Mouse (Mus musculus) inflammation-experienced regulatory T-cells (primary cell): ENCODE results near the gene Sbf1. TPM values are rescaled to one million over a fixed set of nuclear protein-coding genes. Genes with fewer than 3 reads are reported as not detected.

ENCODE experiments used
- polyA plus RNA-seq, 2 experiments: library from polyadenylated mRNA; unstranded; fragments of 100-300 nt; shearing (Covaris generic); gene quantifications; one replicate each; pipeline ENCODE4 v1.2.1; 2017

The Sbf1 gene
- polyA plus RNA-seq: 100 to 1,000 TPM; 183 to 186 TPM

DNA sequence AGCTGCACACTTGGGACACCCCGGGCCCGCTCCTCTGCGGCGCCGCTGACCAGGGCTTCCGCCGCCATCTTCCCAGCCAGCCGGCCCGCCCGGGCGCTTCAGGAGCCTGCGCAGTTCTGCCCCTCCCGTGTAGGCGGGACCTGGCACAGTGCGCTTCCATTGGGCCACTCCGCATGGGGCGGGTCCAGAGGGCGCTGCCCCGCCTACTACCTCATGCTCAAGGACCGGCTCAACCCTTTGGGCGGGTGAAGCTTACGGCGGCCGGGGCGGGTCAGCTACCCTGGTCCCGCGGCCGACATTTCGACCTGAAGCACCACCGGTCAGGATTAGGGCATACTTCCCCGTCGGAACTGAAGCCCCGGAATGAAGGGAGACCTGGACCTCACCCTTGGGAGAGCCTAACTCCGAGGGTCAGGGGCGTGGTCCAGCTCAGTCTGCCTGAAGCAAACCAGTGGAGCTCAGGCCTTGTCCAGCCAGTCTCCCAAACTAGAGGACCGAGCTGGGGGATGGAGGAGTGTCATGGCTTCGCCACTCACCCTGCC, at the start of gene Sbf1:
TSS of gene Sbf1 (minus strand) at position 122 of the 542 bp plus-strand sequence.

DNA sequence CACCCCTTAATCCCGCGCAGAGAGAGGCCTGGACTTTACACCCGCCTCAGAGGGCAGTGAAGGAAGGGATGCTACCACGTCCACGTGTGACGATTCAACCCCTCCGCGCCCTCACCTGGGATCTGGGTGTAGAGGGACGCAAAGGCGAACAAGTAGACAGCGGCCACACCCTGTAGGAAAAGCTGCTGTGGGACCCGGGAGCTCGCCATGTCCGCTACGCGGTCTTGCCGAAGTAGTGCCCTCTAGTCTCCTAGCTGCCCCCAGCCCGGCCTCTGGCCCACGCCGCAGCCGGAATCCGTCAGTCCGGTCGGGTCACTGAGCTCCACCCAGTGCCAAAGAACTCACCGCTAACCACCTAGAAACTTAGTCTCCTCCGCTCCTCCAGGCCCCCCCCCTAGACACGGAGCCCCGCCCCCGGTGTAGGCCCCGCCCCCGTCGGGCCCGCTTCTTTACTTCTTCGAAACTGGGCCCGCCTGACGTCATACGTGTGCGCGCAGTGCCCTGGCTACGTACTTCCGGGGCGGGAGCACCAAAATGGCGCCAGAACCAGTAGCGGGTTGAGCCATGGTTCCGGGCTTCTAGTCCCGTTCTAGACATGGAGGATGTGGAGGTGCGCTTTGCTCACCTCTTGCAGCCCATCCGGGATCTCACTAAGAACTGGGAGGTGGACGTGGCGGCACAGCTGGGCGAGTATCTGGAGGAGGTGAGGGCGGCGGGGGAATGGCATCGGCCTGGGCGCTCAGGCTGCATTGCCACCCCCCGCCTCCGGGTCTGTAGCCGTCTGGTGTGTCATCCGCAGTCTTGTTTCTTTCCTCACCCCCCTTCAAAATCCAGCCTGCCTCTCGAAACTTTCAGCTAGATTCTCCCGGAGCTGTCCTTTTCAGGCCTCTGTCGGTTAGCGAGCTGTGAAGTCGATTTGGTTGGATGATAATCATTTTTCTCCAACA, 40.4 kb upstream of the Sbf1 start, which contains the start of the genes Lmf2 and Ncaph2:
TSS of gene Lmf2 (minus strand) at position 419 of the 947 bp plus-strand sequence.
TSS of gene Ncaph2 (plus strand) at position 479 of the 947 bp plus-strand sequence.

DNA sequence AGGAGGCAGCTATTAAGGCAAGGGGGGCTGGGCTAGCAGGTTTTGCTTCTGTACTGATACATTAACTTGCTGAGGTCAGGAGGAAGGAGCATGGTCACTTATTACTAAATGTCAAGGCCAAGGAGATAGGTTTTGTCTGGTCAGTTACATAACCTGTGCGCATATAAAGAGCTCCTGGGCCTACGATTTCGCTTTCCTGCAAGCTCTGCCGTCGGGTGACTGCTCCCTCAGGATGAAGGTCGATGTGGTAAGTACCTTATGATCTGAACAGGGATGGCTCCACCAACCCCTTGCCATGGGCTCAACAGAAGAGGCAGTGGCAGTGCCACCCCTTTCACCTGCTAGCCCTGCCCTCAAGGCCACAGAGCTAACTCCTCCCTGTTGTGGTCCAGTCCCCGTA, 19.2 kb upstream of the Sbf1 start, which contains the start of gene Miox:
TSS of gene Miox (plus strand) at position 128 of the 400 bp plus-strand sequence.

GRCm38 (mm10) chr15:89322670-89323522, 7.8 kb upstream of the Sbf1 start, which contains the start of gene Adm2:
Gene Adm2 (plus strand): TSS chr15:89322720.

Other genes with a start within 250 kb of the Sbf1 start
- 10 to 100 TPM; 86.7 to 98.2 TPM for gene Trabd, start 240.2 kb downstream of the Sbf1 start, polyA plus RNA-seq
- 10 to 100 TPM; 53.0 to 58.7 TPM for gene Selenoo, start 226.2 kb downstream of the Sbf1 start, polyA plus RNA-seq
- gene Tubgcp6, start 192.2 kb downstream of the Sbf1 start, polyA plus RNA-seq: 10 to 100 TPM; 24.7 to 25.1 TPM
- gene Hdac10, start 186.6 kb downstream of the Sbf1 start, polyA plus RNA-seq: 10 to 100 TPM; 55.7 to 63.3 TPM
- gene Mapk12, start 174.6 kb downstream of the Sbf1 start, polyA plus RNA-seq: 10 to 100 TPM in 1 of 2 experiments, 1 to 10 TPM in 1; 8.4 to 18.8 TPM
- gene Mapk11, start 165.7 kb downstream of the Sbf1 start, polyA plus RNA-seq: 100 to 1,000 TPM in 1 of 2 experiments, 10 to 100 TPM in 1; 50.7 to 111 TPM
- 1 to 10 TPM; 2.3 to 6.2 TPM for gene Plxnb2, start 134.5 kb downstream of the Sbf1 start, polyA plus RNA-seq
- gene Dennd6b, start 118.8 kb downstream of the Sbf1 start, polyA plus RNA-seq: 10 to 100 TPM; 36.9 to 42.4 TPM
- 10 to 100 TPM; 19.8 to 22.8 TPM for gene Ppp6r2, start 103.8 kb downstream of the Sbf1 start, polyA plus RNA-seq
- not detected for gene Adm2, start 7.4 kb upstream of the Sbf1 start, polyA plus RNA-seq
- not detected for gene Miox, start 19.1 kb upstream of the Sbf1 start, polyA plus RNA-seq
- 10 to 100 TPM; 57.0 to 69.5 TPM for gene Lmf2, start 40.3 kb upstream of the Sbf1 start, polyA plus RNA-seq
- gene Ncaph2, start 40.4 kb upstream of the Sbf1 start, polyA plus RNA-seq: 100 to 1,000 TPM; 139 to 146 TPM
- gene Sco2, start 58.5 kb upstream of the Sbf1 start, polyA plus RNA-seq: 10 to 100 TPM in 1 of 2 experiments, 1 to 10 TPM in 1; 7.7 to 19.2 TPM
- 1 to 10 TPM; 1.5 to 1.8 TPM for gene Tymp, start 61.7 kb upstream of the Sbf1 start, polyA plus RNA-seq
- gene Odf3b, start 64.0 kb upstream of the Sbf1 start, polyA plus RNA-seq: 1 to 10 TPM in 1 of 2 experiments, under 1 TPM in 1; 0.71 to 1.4 TPM
- under 1 TPM; 0.13 to 0.83 TPM for gene Klhdc7b, start 69.6 kb upstream of the Sbf1 start, polyA plus RNA-seq
- gene Syce3, start 95.2 kb upstream of the Sbf1 start, polyA plus RNA-seq: under 1 TPM in 1 of 2 experiments, not detected in 1; 0.62 TPM
- gene Cpt1b, start 110.6 kb upstream of the Sbf1 start, polyA plus RNA-seq: 1 to 10 TPM in 1 of 2 experiments, under 1 TPM in 1; 0.64 to 1.6 TPM
- 1 to 10 TPM; 3.3 to 6.9 TPM for gene C730034F03Rik, start 114.3 kb upstream of the Sbf1 start, polyA plus RNA-seq
- gene Gm44502, start 114.4 kb upstream of the Sbf1 start, polyA plus RNA-seq: not detected
- gene Chkb, start 114.6 kb upstream of the Sbf1 start, polyA plus RNA-seq: 100 to 1,000 TPM; 103 to 119 TPM
- gene Mapk8ip2, start 138.6 kb upstream of the Sbf1 start, polyA plus RNA-seq: under 1 TPM; 0.27 to 0.86 TPM
- 10 to 100 TPM; 19.2 to 22.1 TPM for gene Arsa, start 162.1 kb upstream of the Sbf1 start, polyA plus RNA-seq
- under 1 TPM; 0.06 to 0.13 TPM for gene Shank3, start 184.3 kb upstream of the Sbf1 start, polyA plus RNA-seq